Mouse (Mus musculus): ENCODE measurements at regions not wholly inside any gene's neighbourhood (a gene's known extent, or its start where the extent isn't known, plus 50 kb on each side); places are given as distances from the start of the nearest gene placed in this dataset.

GRCm38 (mm10) chr14:76625589-76626368 is 69.1 kb upstream of the Serp2 start:
- DNase-seq: no peak

GRCm38 (mm10) chr14:76624626-76625378 is 68.1 kb upstream of the Serp2 start:
- no peak for DNase-seq

GRCm38 (mm10) chr14:76623371-76623988 is 66.8 kb upstream of the Serp2 start:
- DNase-seq: no peak

DNA sequence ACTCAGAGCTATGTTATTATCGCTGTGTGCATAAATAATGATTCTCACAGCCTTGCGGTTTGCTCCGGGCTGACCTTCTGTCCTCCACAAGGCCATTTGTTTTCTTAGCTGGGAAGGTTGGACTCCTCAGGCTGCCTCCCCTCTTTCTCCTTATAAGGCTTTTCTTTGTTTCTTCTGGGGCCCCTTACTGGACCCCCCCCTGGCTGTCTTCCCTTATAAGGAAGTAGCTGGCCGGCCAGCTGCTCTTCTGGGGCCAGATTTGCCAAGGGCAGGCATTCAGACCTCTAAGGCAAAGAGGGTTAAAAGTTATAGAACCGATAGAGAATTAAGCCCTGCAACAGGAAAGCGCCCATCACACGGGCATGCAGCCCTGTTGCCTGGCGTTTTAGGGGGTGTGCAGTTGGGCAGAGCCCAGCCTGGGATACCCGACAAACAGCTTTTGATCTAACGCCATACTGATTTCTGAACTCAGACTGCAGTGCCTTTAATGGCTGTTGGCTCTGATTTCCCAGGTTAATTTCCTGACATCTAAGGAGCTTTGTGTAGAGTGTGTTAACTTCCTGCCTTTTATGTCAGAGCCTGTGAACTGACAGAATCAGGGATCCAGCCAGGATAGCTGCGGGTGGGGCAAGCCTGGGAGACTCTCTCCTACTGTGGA is 66.1 kb upstream of the Serp2 start:
- peak; percentile 70 to 76 for DNase-seq

- DNase-seq: no peak
Observed at GRCm38 (mm10) chr14:76619038-76619409, 62.3 kb upstream of the Serp2 start.

DNA sequence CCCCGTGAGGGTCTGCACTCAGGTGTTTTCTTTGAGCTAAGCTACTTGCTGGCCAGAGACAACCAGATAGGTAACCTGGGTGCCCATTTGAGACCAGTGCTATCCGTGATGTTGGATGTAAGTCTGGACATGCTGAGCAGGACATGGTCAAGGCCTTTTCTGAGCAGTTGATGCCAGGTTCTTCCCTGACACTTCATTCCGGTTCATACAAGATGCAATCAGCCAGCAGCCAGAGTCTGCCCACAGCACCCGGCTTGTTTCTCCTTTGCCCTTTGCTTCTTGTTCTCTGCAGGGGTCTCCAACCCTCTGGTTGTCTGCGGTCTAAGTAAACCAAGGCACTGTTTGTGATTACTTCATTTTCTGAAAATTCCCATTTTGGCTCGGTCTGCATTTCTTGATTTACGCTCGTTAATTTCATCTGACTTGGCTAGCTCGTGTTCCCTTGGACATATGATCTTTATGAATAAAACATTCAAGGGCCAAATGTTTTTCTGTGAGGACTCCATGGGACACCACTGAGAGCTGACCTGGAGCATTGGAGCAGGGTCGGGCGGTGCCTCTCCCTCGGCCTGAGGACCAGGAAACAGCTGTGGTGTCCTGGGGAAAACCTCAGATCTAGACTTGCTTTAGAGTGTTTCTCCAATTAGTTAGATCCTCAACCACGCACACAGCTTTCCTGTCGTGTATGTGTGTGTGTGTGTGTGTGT is 61.8 kb upstream of the Serp2 start:
- peak; percentile 35 to 50 for DNase-seq

- no peak for DNase-seq
Observed at GRCm38 (mm10) chr14:76617889-76618288, 61.2 kb upstream of the Serp2 start.

- peak in 1 of 2 experiments; percentile 32 for DNase-seq
Observed at GRCm38 (mm10) chr14:76617447-76617846, 60.8 kb upstream of the Serp2 start.

DNA sequence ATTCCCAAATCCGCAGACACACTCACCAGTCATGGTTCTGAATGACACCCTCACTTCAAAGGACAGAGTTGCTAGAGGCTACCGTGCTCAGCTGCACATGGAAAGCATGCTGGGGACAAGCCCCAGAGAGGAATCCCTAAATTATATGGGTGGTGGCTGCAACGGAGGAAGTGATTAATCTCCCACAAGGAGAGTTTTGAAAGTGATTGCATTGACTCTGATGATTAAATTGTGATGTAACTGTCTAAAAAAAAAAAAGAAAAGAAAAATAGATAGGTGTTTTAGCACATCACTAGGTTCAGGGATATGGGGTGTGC is 59.6 kb upstream of the Serp2 start:
- no peak for DNase-seq

DNA sequence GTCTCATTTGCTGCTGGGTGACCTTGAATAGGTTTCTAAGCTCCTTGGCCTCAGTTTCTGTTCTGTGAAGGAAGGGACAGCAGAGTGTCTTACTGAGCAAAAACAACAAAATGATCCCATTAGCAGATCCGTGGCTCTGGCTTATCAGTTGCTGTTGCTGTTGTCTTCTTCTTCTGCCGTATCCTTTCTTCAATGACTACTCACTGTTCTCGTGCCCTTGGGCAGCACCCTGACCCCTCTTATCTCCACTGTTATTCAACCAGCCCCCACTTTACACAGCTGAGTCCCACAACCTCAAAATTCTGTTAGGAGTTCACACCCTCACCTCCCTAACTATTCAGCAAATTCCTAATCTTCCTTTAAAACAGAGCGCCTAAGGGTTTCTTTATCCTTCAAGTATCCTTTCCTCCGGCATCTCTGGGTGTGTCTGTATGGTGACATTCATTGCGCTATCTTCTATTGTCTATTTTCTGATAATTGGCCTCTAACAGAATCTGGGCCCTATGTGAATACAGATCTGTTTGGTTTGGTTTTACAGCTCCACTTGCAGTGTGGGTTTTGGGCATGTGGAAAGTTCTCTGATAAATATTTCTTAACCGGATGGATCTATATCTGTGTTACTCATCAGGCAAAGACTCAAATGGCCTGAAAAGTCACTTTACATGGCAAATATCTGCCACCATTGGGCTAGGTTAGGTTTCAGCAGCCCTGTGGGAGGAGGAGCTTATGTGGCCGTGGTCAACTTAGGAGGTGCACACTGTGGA is 59.1 kb upstream of the Serp2 start:
- no peak for DNase-seq

GRCm38 (mm10) chr14:76615182-76615581 is 58.5 kb upstream of the Serp2 start:
- DNase-seq: no peak

- DNase-seq: no peak
Observed at GRCm38 (mm10) chr14:76614682-76615081, 58.0 kb upstream of the Serp2 start.

- no peak for DNase-seq
Observed at GRCm38 (mm10) chr14:76613604-76614003, 56.9 kb upstream of the Serp2 start.

GRCm38 (mm10) chr14:76610429-76611378 is 54.0 kb upstream of the Serp2 start:
- peak in 1 of 2 experiments; percentile 46 for DNase-seq

Data from kidney, postnatal 4 days (tissue).